ENCODE assay signal across 18 mouse cellular contexts in genomic region chr12:32211257-32211656, GRCm38 (mm10). TPM values are rescaled to one million over a fixed set of nuclear protein-coding genes. Genes with fewer than 3 reads are reported as not detected.
DNase-seq lines count a peak whose midpoint lies in the region; ATAC-seq lines count a peak whose summit lies in the region.
"Had no signal": no experiment of that assay in that cellular context is flagged by ENCODE, and none has a peak within 500 bp of the region (broad histone marks: within the 10 kb centered on the region; RNA-seq: fewer than 3 reads in every experiment).

No protein-coding gene starts in this region.

- no peak overlapping the region for H3K9ac ChIP-seq in forebrain, embryonic 15.5 days (replicated peaks)
- H3K9ac ChIP-seq in midbrain, embryonic 14.5 days (replicated peaks; ENCODE audit: low read length) = no peak overlapping the region
- H3K9ac ChIP-seq: limb, embryonic 15.5 days; liver, postnatal 0 days had no signal

- whole genome bisulfite sequencing in forebrain, embryonic 15.5 days = 26% methylated on average over 4 of the region's 4 CpGs
- WGBS in forebrain, embryonic 10.5 days = 74% methylated on average over 4 of the region's 4 CpGs
- WGBS in midbrain, embryonic 14.5 days = 37% methylated on average over 4 of the region's 4 CpGs

- H3K4me1 ChIP-seq in forebrain, embryonic 15.5 days = peaks cover 11% of the 10 kb centered on the region
- peaks cover 15% of the 10 kb centered on the region for H3K4me1 ChIP-seq in forebrain, embryonic 10.5 days
- H3K4me1 ChIP-seq in midbrain, embryonic 14.5 days (ENCODE audit: control insufficient read depth, insufficient read depth, low read length) = peaks cover 3% of the 10 kb centered on the region; the same call in 1 of the 2 replicates
- H3K4me1 ChIP-seq: limb, embryonic 15.5 days had no signal

- no peaks in the 10 kb centered on the region for H3K9me3 ChIP-seq in forebrain, embryonic 15.5 days
- no peaks in the 10 kb centered on the region for H3K9me3 ChIP-seq in forebrain, embryonic 10.5 days
- no peaks in the 10 kb centered on the region for H3K9me3 ChIP-seq in midbrain, embryonic 14.5 days (ENCODE audit: control insufficient read depth, low read length)
- H3K9me3 ChIP-seq: limb, embryonic 15.5 days had no signal

- peak; percentile 67 for ATAC-seq in forebrain, embryonic 15.5 days (replicated peaks)
- peak; percentile 69; the same call in 1 of the 2 replicates for ATAC-seq in midbrain, embryonic 14.5 days (ENCODE audit: low FRiP score, low TSS enrichment)
- ATAC-seq: activated CD4-positive, CD25-positive, alpha-beta regulatory T cell, adult 4 months; liver, postnatal 0 days; Patski had no signal

- H3K4me3 ChIP-seq in forebrain, embryonic 15.5 days = no peak overlapping the region
- no peak overlapping the region for H3K4me3 ChIP-seq in forebrain, embryonic 10.5 days
- H3K4me3 ChIP-seq in midbrain, embryonic 14.5 days (replicated peaks; ENCODE audit: low read depth, low read length) = no peak overlapping the region
- H3K4me3 ChIP-seq: limb, embryonic 15.5 days had no signal

- no peak overlapping the region for H3K27ac ChIP-seq in forebrain, embryonic 15.5 days (replicated peaks)
- no peak overlapping the region for H3K27ac ChIP-seq in forebrain, embryonic 10.5 days
- H3K27ac ChIP-seq in midbrain, embryonic 14.5 days (replicated peaks; ENCODE audit: low read depth, low read length) = no peak overlapping the region; the same call in 1 of the 2 replicates
- H3K27ac ChIP-seq: limb, embryonic 15.5 days had no signal

- no peaks in the 10 kb centered on the region for H3K36me3 ChIP-seq in forebrain, embryonic 15.5 days
- no peaks in the 10 kb centered on the region for H3K36me3 ChIP-seq in forebrain, embryonic 10.5 days (replicated peaks)
- H3K36me3 ChIP-seq in midbrain, embryonic 14.5 days (ENCODE audit: control insufficient read depth, insufficient read depth, low read length) = no peaks in the 10 kb centered on the region
- H3K36me3 ChIP-seq: limb, embryonic 15.5 days had no signal

- no peaks in the 10 kb centered on the region for H3K27me3 ChIP-seq in forebrain, embryonic 15.5 days
- H3K27me3 ChIP-seq in forebrain, embryonic 10.5 days (ENCODE audit: poor library complexity, severe bottlenecking) = no peaks in the 10 kb centered on the region
- no peaks in the 10 kb centered on the region for H3K27me3 ChIP-seq in midbrain, embryonic 14.5 days (ENCODE audit: control insufficient read depth, insufficient read depth, low read length)
- H3K27me3 ChIP-seq: limb, embryonic 15.5 days had no signal

- H3K4me2 ChIP-seq in forebrain, embryonic 15.5 days (replicated peaks) = no peak overlapping the region
- no peak overlapping the region for H3K4me2 ChIP-seq in midbrain, embryonic 14.5 days (ENCODE audit: low read length)
- H3K4me2 ChIP-seq: limb, embryonic 15.5 days had no signal

- no peak for DNase-seq in forebrain, embryonic 10.5 days (ENCODE audit: extremely low spot score, low spot score)
- peak; percentile 5 for DNase-seq in retina, postnatal 1 day
- no peak for DNase-seq in retina, embryonic 14.5 days (ENCODE audit: low spot score)
- peak; percentile 63 for DNase-seq in midbrain, embryonic 14.5 days
- DNase-seq in thymus, postnatal 14 days = no peak
- no peak for DNase-seq in spleen, postnatal 36 days (ENCODE audit: low spot score in 2 of 2)
- DNase-seq: adrenal gland, postnatal 14 days; B cell, adult 2 months; cerebellum, adult 8-10 months; kidney, adult 18-20 months; kidney, postnatal 14 days; layer of hippocampus, adult 9-11 months; liver, postnatal 0 days; lung, postnatal 14 days had no signal

RNA-seq across cellular contexts. Expression of gene Pik3cg, which starts 2.8 kb away (rescaled TPM):
- polyA plus RNA-seq in forebrain, embryonic 15.5 days (2015; fragmentation: Nextera tagmentation; extraction: Ambion mirVana) = 0.78 and 0.97 TPM in 2 replicates
- 0.62 and 0.69 TPM in 2 replicates for polyA plus RNA-seq in forebrain, embryonic 10.5 days (2016; fragmentation: Nextera tagmentation; extraction: Ambion mirVana)
- polyA plus RNA-seq in midbrain, embryonic 14.5 days (2014; fragmentation: Nextera tagmentation; extraction: Ambion mirVana) = 0.40 and 1.5 TPM in 2 replicates
- polyA plus RNA-seq: Patski had no signal

Comparison
In these comparisons a context has a peak if more than half of its experiments do, and no peak if none do; other contexts are left out.
1. DNase-seq: peak in retina, postnatal 1 day (single experiment) and midbrain, embryonic 14.5 days (single experiment); none in forebrain, embryonic 10.5 days (single experiment), retina, embryonic 14.5 days (single experiment), thymus, postnatal 14 days (single experiment) and spleen, postnatal 36 days (0 of 2).